Mouse (Mus musculus) lung, embryonic 15.5 days (tissue): ENCODE measurements around the gene Mgat5. TPM values are rescaled to one million over a fixed set of nuclear protein-coding genes. Genes with fewer than 3 reads are reported as not detected.

Experiments used
- ATAC-seq: fragments of 200-750 bp; cut with Nextera tagmentation; 2 replicates; pipeline ENCODE4 v1.8.0; 2017; ENCODE audit warnings: moderate number of reproducible peaks, borderline replicate concordance; ENCODE audit not compliant: low FRiP score, low TSS enrichment; ENCODE audit errors: extremely low read depth
- H3K27ac ChIP-seq: fragments of 300-500 bp; sonication (generic); 2 replicates; pipeline ENCODE4 v1.5.1; 2015; ENCODE audit warnings: moderate library complexity, mild to moderate bottlenecking, inconsistent platforms
- H3K27me3 ChIP-seq: fragments of 300-500 bp; sonication (generic); 2 replicates; pipeline ENCODE4 v1.6.1; 2015; ENCODE audit warnings: inconsistent platforms
- H3K36me3 ChIP-seq: fragments of 300-500 bp; sonication (generic); 2 replicates; pipeline ENCODE4 v1.6.1; 2015; ENCODE audit warnings: inconsistent platforms
- H3K4me1 ChIP-seq: fragments of 300-500 bp; sonication (generic); 2 replicates; pipeline ENCODE4 v1.6.1; 2015; ENCODE audit warnings: inconsistent platforms
- H3K4me2 ChIP-seq: fragments of 300-500 bp; sonication (generic); 2 replicates; pipeline ENCODE4 v1.6.1; 2015; ENCODE audit warnings: inconsistent platforms, mild to moderate bottlenecking, moderate library complexity
- H3K4me3 ChIP-seq: fragments of 300-500 bp; sonication (generic); 2 replicates; pipeline ENCODE4 v1.5.1; 2015; ENCODE audit warnings: mild to moderate bottlenecking, inconsistent platforms
- H3K9ac ChIP-seq: fragments of 300-500 bp; sonication (generic); 2 replicates; pipeline ENCODE4 v1.6.1; 2015; ENCODE audit warnings: inconsistent platforms
- H3K9me3 ChIP-seq: fragments of 300-500 bp; sonication (generic); 2 replicates; pipeline ENCODE4 v1.6.1; 2016; ENCODE audit warnings: inconsistent platforms
- WGBS: fragments of 180-500 bp; shearing (Covaris S2); methylation state at CpG from one replicate; pipeline ENCODE4 v1.1.7; 2015; 5-methylcytosine and 5-hydroxymethylcytosine counted together
- polyA plus RNA-seq: library from polyadenylated mRNA; unstranded; fragments of >200 nt; fragmentation: Nextera tagmentation; extraction: Ambion mirVana; gene quantifications from 2 replicates; pipeline ENCODE4 v1.2.1, GENCODE M21; 2015

Mgat5 gene
- polyA plus RNA-seq, 1 experiment from 2014 or later = 4.1 TPM

DNA sequence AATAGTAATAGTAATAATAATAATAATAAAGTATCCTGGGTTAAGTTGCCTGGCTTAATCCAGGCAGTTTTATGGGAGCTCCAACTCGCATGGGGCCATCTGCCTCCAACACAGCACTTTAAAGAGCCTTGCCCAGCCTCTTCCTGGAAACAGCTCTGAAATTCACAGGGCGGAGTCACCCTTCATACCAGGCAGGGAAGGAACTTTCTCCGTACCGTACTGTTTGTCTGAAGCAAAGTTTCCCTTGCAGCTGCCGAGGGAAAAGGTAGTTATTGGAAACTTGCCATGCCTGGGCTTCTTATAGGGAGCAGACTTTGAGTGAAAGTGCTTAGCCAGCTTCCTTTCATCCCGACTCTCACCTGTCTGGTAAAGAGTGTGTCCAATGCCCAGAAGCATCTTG lies 232.3 kb downstream of the Mgat5 start:
- 47% methylated on average over 6 of the region's 6 CpGs for WGBS
- no peak for ATAC-seq

DNA sequence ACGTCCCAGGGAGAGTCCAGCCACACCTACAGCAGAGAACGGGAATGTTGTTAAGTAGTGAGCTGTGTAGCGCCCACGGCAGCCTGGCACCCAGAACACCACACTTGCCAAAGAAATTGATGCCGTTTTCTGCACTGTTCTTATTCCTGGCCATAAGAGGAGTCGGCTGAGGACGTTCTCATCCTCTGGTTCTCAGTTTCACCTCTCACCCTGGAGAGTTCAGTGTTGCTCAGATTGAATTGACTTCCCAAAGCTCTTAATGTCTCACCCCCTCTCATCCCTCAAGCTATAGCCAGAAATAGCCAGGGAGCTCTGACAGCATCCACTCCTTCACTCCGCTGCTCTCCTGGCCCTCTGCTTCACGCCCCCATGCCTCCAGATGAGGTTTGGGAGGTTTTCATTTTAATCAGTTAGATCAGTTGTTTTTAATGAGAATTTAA lies 234.7 kb downstream of the Mgat5 start:
- Histone ChIP-seq H3K27me3 (no peaks in the 10 kb centered on the region), H3K9ac (no peak overlapping the region), H3K9me3 (no peaks in the 10 kb centered on the region), H3K36me3 (no peaks in the 10 kb centered on the region), H3K27ac (no peak overlapping the region), H3K4me2 (no peak overlapping the region), H3K4me3 (no peak overlapping the region), H3K4me1 (peaks cover 5% of the 10 kb centered on the region; the same call in 1 of the 2 replicates)
- ATAC-seq = no peak
- 76% methylated on average over 9 of the region's 9 CpGs for WGBS

More for the DNA sequence above, 232.3 kb downstream of the Mgat5 start:
- 0 out of 2 replicates have a peak, but pooled peaks cover 3% of the 10 kb centered on the region for H3K4me1 ChIP-seq
- no peak overlapping the region for H3K9ac ChIP-seq
- no peak overlapping the region for H3K4me3 ChIP-seq
- no peaks in the 10 kb centered on the region for H3K36me3 ChIP-seq
- no peaks in the 10 kb centered on the region for H3K27me3 ChIP-seq
- H3K9me3 ChIP-seq = no peaks in the 10 kb centered on the region
- no peak overlapping the region for H3K4me2 ChIP-seq
- H3K27ac ChIP-seq = no peak overlapping the region

DNA sequence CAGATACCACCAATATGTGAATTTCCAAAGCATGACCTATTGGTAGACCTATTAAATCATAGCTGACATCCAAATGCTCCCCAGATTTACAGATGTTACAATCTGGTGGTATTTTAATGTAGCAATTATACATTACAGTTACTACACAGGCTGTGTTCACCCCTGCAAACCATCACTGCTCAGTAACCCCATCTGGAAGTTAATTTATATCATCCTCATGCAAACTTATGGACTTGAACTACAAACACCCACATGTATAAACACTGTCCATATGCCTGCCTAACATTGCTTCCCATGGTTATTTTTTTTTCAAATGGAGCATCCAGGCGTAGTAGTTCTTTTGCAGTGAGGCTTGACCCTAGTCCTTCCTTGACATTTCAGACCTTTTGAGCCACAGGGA lies 236.2 kb downstream of the Mgat5 start:
- no peak for ATAC-seq
- H3K9ac ChIP-seq = no peak overlapping the region
- H3K36me3 ChIP-seq = no peaks in the 10 kb centered on the region
- no peak overlapping the region for H3K4me2 ChIP-seq
- H3K4me1 ChIP-seq = peaks cover 5% of the 10 kb centered on the region; the same call in 1 of the 2 replicates
- H3K27me3 ChIP-seq = no peaks in the 10 kb centered on the region
- H3K9me3 ChIP-seq = no peaks in the 10 kb centered on the region
- no peak overlapping the region for H3K27ac ChIP-seq
- H3K4me3 ChIP-seq = no peak overlapping the region
- 73% methylated on average over 1 of the region's 1 CpGs for WGBS

DNA sequence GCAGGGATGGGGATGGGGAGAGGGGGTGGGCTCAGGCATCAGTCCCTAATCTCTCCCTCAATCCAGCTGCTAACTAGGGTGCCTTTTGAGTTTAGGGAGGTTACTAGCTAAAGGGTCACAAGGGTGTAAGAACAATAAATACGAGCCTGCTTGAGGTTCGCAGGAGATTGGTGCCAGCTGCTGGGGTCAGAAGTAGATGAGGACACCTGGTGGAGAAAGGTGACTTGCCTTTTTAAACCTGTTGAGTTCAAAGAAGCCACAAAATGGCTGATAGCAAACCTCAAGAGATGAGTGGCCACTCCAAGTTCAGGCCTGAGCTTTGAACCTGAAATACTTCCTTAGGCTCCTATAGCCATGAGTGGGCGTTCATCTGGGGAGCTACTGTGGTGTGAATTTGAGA lies 236.9 kb downstream of the Mgat5 start:
- Histone ChIP-seq H3K9ac (no peak overlapping the region), H3K4me2 (no peak overlapping the region), H3K27ac (no peak overlapping the region), H3K4me1 (peaks cover 5% of the 10 kb centered on the region; the same call in 1 of the 2 replicates), H3K4me3 (no peak overlapping the region), H3K36me3 (0 out of 2 replicates have a peak, but pooled peaks cover 3% of the 10 kb centered on the region), H3K9me3 (no peaks in the 10 kb centered on the region), H3K27me3 (no peaks in the 10 kb centered on the region)
- 57% methylated on average over 3 of the region's 3 CpGs for WGBS
- no peak for ATAC-seq

DNA sequence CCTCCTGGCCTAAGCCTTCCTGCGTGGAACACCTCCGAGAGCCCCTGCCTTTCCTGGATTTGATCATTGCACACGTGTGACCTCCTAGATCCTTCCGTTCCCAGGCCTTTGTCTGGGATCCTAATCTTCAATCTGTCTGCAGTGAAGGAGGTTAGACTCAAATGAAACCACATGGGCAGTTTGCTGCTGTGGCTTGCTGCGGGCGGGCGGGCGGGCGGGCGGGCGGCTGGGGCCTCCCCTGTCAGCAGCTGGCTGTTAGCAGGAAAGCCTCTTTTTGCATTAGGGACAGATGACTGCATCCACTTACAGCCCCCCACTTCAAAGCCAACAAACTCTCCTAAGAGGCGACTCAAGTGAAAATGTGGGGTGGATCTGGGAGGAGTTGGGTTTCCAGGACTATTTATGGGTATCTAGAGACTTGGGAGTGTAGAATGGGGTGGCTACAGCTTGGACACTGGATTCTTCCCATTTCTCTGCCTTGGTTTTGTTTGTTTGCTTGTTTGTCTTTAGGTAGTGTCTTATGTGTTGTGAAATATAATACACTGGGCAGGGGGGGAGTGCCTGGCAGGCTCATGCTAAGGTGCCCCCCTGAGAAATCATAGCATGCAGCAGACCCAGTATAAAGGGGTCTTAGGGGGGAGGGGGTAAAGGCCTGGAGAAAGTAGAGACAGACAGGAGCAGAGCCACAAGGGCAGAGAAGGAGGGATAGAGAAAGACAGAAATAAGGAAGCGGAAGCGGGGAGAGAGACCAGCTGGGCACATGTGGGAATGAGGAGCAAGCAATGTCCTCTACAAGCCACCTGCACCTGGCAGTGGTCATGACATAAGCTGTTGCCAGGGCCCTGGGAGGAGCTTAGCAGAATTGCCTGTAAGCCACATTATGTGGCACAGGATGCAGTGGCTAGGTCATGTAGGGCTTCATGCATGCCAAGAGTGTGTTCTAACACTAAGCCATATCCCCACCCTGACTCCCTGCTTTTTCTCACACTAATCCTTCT lies 238.4 kb downstream of the Mgat5 start:
- Histone ChIP-seq H3K4me2 (no peak overlapping the region), H3K4me1 (peaks cover 3% of the 10 kb centered on the region; the same call in 1 of the 2 replicates), H3K9me3 (no peaks in the 10 kb centered on the region), H3K4me3 (no peak overlapping the region), H3K36me3 (peaks cover 10% of the 10 kb centered on the region; the same call in 1 of the 2 replicates), H3K9ac (no peak overlapping the region), H3K27me3 (no peaks in the 10 kb centered on the region), H3K27ac (no peak overlapping the region)
- 38% methylated on average over 14 of the region's 14 CpGs for WGBS
- peak; percentile 39; the same call in 1 of the 2 replicates for ATAC-seq

DNA sequence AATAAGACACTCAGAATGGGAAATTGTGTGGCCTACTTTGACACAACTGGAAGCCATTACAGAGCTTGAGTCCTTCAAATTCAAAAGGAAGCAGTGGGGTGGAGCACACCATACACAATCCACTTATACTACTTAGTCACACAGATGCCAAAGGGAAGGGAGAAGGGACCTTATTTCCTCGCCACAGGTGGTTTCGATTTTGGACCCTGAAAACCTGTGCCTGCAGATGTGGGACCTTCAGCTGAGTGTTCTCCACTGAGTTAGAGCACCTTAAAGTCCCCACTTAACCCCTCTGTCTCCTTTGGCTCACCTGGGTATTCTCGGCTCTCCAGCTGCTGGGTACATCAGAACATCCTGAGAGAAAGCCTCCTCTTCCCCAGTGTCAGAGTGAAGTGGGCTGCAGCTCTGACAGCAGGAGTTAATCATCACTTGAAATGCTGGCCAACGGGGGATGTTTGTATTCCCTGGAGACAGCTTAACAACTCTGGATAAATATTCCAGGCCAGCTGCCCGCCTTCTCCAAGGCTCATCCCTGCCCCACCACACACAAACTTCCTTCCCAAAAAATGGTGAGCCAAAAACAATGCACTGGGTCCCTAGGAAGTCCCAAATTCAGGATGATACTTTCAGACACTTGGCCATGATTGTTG lies 240.1 kb downstream of the Mgat5 start:
- ATAC-seq = no peak
- Histone ChIP-seq H3K27ac (no peak overlapping the region), H3K9ac (no peak overlapping the region), H3K27me3 (no peaks in the 10 kb centered on the region), H3K4me1 (peaks cover 3% of the 10 kb centered on the region; the same call in 1 of the 2 replicates), H3K9me3 (no peaks in the 10 kb centered on the region), H3K36me3 (peaks cover 10% of the 10 kb centered on the region; the same call in 1 of the 2 replicates), H3K4me2 (no peak overlapping the region), H3K4me3 (no peak overlapping the region)
- WGBS = 46% methylated on average over 5 of the region's 5 CpGs

DNA sequence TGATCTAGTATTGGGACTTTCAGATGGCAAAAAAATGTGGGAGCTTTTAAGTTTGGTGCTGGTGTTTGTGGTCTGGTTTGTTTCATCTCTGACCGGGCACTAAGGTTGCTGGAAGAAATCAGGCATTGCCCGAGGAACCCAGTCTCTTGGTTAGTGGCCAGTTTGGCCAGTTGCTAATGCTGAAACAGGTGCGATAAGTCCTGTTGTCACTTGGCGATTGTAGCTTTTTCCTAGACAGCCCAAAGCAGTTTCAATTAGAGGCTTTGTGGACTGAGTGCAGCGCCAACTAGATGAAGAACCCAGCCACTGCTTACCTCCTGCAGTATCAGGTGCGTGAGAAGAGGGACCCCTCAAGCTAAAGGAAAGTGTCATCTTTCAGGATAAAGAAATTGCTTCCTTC lies 248.6 kb downstream of the Mgat5 start:
- H3K9ac ChIP-seq = no peak overlapping the region
- WGBS = 88% methylated on average over 6 of the region's 6 CpGs
- H3K4me2 ChIP-seq = no peak overlapping the region
- no peaks in the 10 kb centered on the region for H3K36me3 ChIP-seq
- H3K9me3 ChIP-seq = no peaks in the 10 kb centered on the region
- no peak for ATAC-seq
- H3K27me3 ChIP-seq = no peaks in the 10 kb centered on the region
- no peak overlapping the region for H3K27ac ChIP-seq
- H3K4me3 ChIP-seq = no peak overlapping the region
- H3K4me1 ChIP-seq = no peaks in the 10 kb centered on the region

DNA sequence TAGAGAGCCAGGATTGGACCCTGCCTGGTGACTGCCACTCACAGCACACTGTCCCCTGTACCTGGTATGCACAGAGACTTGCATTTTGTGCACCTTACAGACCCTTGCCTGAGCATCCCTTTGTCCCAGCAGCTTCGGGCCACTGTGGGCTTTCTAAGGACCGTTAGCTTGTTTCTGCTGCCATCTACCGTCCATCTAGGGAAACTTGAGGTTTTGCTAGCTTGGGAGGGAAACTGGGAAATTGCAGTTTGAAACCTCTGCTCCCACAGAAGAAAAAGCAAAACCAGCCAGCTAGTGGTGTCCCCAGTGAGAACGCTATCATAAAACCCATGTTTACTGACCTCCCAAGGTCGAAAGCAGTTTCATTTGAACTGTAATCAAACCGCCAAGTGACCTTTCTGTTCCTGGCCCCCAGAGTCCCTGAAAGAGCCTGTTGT lies 254.2 kb downstream of the Mgat5 start:
- Histone ChIP-seq H3K27ac (no peak overlapping the region), H3K9ac (no peak overlapping the region), H3K4me1 (no peaks in the 10 kb centered on the region), H3K27me3 (no peaks in the 10 kb centered on the region), H3K36me3 (0 out of 2 replicates have a peak, but pooled peaks cover 4% of the 10 kb centered on the region), H3K9me3 (no peaks in the 10 kb centered on the region), H3K4me3 (no peak overlapping the region), H3K4me2 (no peak overlapping the region)
- 0 out of 2 replicates have a peak, but pooled peaks have one; percentile 32 for ATAC-seq
- 12% methylated on average over 6 of the region's 6 CpGs for WGBS

DNA sequence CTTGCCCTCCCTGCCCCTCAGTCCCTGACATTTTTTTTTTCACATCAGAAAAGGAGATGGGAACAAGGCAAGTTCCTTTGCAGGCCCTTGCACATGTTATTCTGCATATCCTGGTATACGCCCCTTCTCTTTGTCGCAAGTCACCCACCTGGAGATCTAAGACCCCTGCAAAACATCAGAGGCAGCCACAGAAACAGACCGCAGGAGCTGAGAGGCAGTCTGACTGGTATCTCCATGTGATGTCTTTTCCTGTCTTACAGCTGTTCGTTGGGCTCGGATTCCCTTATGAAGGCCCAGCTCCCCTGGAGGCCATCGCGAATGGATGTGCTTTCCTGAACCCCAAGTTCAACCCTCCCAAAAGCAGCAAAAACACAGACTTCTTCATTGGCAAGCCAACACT lies 254.8 kb downstream of the Mgat5 start:
- no peaks in the 10 kb centered on the region for H3K4me1 ChIP-seq
- H3K4me3 ChIP-seq = no peak overlapping the region
- H3K9ac ChIP-seq = no peak overlapping the region
- WGBS = 85% methylated on average over 7 of the region's 7 CpGs
- 0 out of 2 replicates have a peak, but pooled peaks cover 4% of the 10 kb centered on the region for H3K36me3 ChIP-seq
- no peaks in the 10 kb centered on the region for H3K9me3 ChIP-seq
- H3K27me3 ChIP-seq = no peaks in the 10 kb centered on the region
- no peak overlapping the region for H3K27ac ChIP-seq
- no peak for ATAC-seq
- H3K4me2 ChIP-seq = no peak overlapping the region

DNA sequence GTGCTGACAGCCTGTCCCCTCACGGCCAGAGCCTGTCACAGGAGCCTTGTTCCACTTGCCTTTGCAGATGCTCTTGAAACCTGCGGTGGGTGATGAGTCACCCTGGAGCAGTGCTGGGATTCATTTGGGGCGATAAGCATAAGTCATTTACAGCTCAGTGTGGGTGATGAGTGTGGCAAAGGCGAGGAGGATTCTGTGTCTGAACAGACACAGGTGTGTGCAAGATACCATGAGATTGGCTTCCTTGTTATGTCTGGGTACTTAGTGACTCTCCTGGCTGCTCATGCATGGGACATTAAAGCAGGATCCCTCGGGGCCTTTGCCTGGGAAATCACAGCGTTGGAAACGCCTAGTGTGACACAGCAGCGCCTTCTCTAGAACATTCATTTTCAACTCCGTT lies 256.2 kb downstream of the Mgat5 start:
- no peak overlapping the region for H3K4me3 ChIP-seq
- 0 out of 2 replicates have a peak, but pooled peaks cover 4% of the 10 kb centered on the region for H3K36me3 ChIP-seq
- no peak overlapping the region for H3K27ac ChIP-seq
- no peak for ATAC-seq
- no peaks in the 10 kb centered on the region for H3K4me1 ChIP-seq
- no peaks in the 10 kb centered on the region for H3K9me3 ChIP-seq
- no peak overlapping the region for H3K4me2 ChIP-seq
- no peaks in the 10 kb centered on the region for H3K27me3 ChIP-seq
- 79% methylated on average over 9 of the region's 9 CpGs for WGBS
- no peak overlapping the region for H3K9ac ChIP-seq

DNA sequence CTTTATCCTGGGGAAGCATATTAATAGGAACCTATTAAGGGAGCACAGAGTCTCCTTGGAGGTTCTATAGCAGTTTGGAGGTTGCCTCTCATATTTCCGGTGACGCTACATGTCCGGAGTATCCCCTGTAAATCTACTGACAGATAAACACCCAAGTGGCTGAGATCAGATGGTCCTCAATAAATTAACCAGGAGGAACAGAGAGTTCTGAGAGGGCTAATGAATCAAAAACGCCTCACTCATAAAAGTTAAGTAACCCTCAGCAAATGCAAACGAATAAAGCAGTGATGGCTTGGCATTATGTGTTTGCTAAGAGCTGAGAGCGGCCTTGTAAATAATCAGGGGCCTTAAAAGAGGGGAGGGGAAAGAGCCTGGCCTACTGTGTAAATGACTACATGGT lies 259.2 kb downstream of the Mgat5 start:
- no peaks in the 10 kb centered on the region for H3K27me3 ChIP-seq
- 62% methylated on average over 6 of the region's 6 CpGs for WGBS
- no peak overlapping the region for H3K4me2 ChIP-seq
- H3K36me3 ChIP-seq = 0 out of 2 replicates have a peak, but pooled peaks cover 4% of the 10 kb centered on the region
- no peaks in the 10 kb centered on the region for H3K9me3 ChIP-seq
- no peak for ATAC-seq
- no peak overlapping the region for H3K9ac ChIP-seq
- H3K4me1 ChIP-seq = no peaks in the 10 kb centered on the region
- no peak overlapping the region for H3K4me3 ChIP-seq
- H3K27ac ChIP-seq = no peak overlapping the region
